Mouse (Mus musculus): ENCODE results near the gene Col15a1.

The Col15a1 gene

DNA sequence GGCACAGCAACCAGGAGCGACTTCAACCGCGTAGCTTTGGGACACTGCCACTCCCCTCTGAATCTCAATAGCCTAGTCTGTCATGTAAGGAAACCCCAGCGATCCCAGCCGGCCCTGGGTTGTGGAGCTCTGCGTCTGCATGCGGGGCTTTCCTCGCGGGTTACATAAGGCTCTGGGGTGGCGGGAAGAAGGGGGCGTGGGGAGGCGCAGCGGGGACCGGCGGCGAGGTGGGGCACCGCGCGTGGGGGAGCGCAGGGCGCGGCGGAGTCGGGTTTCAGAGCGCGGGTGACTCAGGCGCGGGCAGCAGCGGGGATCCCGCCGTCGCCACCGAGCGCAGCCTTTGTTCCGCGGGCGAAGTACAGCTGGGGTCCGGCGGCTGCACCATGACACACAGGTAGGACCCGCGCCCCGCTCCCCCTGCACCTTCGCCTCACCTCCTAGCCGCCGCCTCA lies at the start of gene Col15a1:
Gene Col15a1, plus strand, starts transcription at position 193 of the 452 bp plus-strand sequence.
- DNase-seq (ENCODE audit: low spot score in 2 of 2): no peak

DNA sequence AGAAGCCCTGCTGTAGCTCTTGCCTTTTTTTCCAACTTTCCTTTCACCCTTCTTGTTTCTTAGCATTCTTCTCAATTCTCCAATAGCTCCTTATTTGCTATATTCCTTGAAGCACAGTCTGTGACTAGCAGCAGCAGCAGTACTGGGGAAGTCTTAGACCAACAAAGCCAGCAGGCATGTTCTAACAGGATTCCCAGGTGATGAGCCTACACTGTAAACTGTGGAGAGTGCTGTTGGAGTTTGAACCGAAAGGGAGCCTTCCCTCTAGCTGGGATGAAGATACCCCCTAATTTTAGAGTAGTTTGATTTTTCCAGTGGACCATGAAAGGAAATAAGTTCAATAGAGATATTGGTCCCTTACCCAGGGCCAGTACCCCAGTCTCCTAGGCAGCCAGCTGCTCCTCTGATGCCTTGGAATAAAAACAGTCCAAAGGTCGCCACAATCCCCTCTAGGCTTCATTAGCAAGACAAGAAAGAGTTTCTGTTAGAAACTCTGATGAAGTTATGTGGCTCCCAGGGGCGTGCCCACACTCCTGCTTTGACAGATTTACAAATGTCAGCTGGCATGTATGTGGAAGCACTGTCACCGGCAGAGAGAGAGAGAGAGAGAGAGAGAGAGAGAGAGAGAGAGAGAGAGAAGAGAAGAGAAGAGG lies 46.7 kb upstream of the Col15a1 start:
- no peak for DNase-seq (ENCODE audit: low spot score in 2 of 2)

DNA sequence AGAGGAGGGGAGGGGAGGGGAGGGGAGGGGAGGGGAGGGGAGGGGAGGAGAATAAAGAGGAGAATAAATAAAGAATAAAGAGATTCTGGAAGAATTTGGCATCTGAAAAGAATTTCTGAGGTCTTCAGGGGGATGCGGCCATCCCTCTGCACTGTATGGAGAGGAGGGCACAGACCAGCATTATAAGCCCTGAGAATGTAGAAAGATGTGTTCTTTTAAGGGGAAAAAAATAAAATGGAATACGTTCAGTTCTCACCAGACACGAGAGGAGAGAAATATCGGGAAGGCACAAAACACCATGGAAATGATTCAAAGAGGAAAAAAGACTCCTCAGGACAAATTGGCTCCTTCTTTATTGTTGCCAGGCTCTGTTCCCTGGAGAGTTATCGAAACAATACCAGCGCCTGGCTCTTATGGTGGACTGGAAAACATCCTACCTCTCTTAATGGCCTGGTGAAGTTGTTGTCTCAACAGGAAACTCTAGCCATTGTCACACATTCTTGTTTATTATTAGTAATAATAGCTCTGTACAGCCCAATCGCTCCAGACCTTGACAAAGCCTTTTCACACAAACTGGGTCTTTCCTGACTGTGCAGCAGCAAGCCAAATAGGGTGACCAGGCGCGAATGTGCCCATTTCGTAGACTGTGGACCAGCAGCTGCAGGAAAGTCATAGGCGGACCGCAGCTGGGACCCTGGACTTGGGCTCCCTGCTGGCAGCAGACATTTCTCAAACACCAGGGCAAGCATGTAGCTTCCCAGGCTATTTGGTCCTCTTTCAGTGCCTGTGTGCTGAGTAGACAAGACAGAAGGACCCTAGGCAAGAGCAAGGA lies 46.0 kb upstream of the Col15a1 start:
- no peak for DNase-seq (ENCODE audit: low spot score in 2 of 2)

DNA sequence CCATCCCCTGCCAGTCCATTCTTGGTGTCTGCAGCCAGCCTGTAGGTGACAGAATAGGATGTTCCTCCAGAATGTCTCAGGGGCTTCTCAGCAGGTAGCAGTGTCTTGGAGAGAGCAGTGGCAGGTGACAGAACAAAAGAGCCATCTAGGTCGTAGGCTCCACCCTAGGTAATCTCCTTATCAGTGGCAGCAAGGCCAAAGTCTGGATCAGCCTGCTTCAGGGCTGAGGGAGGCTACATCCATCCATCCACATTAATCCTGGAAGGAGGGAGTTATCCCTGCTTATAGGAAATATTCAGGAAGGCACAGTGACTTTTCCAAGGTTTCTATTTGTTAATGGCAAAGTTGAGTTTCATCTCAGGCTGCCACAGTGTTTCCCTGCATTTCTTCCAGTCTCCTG lies 35.6 kb upstream of the Col15a1 start:
- DNase-seq (ENCODE audit: low spot score in 2 of 2): no peak

DNA sequence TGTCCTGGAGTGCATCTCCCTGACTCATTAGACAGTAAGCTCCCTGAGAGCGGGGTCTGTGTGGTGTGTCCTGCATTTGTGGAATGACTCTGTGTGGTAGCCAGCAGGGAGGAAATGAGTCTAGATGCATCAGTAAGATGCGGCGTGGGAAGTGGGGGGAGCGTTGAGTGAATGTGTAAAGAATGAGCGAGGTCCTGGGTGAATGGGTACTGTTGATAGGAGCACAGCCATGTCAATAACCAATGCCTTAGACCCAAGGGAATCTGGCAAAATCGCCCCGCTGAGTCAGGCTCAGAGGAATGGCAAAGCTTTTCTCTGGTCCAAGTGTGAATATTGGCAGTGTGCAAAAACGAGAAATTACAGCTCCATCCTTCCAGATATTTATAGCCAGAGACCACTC lies 30.9 kb upstream of the Col15a1 start:
- DNase-seq (ENCODE audit: low spot score in 2 of 2): no peak

DNA sequence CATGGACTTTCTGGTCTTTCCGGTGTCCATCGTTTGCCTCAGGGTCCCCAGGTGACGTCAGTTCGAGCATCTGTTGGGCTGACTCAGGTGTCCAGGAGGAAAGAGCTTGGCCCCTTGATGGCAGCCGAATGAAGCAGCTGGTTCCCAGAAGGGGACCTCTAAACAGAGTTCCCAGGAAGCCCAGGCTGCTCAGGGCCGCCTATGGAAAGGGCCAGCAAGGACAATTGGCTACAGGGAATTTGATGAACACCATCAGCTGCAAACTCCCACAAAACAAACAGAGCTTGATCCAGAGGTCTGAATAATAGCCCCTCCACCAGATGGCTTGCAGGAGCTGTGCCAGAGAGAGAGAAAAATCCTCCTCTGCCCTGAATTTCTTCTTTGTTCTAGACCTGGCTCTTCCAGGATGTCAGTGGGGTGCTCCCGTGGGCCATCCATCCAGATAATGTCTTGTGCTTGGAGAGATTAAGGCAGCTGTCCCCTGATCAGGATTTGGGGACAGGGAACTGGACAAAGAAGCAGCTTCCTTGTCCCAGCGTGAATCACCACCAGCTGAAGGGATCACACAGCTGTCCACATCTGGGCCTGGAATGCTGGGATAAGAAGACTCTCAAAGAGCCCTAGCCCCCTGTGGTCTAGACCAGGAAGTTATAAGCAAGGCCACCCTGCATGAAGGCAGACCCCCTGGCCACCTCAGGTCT lies 29.6 kb upstream of the Col15a1 start:
- DNase-seq (ENCODE audit: low spot score in 2 of 2): no peak

DNA sequence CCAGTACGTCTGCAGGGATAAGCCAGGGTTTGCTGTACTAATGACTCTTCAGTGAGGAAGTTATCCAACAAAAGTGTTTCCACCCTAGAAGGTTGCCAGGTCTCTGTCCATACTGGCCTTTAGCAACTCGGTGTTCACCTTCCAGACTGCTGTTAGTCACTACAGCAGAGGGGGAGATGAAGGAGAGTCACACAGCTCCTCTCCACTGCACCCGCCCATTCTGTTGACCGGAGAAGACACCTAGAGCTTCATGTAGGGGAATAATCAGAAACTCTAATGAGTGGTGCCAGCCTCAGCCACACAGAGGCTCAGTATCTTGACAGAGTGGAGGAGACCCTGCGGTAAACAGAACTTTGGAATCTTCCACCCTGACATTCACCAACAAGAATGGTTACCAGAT lies 28.4 kb upstream of the Col15a1 start:
- no peak for DNase-seq (ENCODE audit: low spot score in 2 of 2)

DNA sequence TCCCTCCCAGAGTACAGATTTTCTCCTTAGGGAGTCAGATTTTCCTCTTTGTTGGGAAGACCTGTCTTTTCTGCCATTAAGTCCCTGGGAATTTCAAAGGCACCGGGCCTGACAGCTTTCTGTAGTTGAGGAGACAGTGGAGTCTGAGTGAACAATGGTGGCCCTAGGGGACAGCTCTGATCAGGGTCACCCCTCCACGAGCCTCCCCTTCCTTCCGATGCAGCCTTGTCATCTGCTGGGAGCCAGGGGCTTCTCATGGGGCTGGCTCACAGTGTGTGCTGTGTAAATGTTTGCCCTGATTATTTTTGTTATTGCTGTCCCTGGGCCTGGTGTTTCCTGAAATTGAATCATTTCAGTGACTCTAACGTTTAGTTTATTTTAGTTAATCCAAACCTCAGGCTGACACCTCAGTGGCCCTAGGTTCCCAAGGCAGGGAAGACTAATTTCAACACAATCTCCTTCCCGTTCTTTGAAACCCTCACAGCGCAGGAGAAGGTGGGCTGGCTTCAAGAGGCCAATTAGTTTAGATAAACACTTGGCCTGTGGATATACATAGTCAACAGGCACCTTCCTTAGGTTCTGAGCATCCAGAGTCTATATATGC lies 23.8 kb upstream of the Col15a1 start:
- DNase-seq (ENCODE audit: low spot score in 2 of 2): no peak

DNA sequence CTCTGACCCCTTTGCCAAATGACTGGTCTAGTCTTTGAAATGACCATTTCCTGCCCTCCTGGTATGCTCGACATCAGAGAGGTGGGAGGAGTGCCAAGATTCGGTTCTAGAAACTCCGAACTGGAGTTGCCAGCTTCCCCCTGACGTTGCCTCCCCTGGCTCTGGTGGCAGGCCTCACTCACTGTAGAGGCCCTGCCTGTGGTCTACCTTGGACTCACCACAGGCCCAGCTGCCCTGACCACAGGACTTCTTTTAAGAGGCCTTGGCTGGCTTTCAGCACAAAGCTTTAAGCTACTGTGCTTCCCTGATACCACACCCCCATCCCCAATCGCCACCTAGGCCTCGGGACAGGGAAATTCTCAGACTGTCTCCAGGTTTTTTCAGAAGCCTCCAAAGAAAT lies 21.4 kb upstream of the Col15a1 start:
- no peak for DNase-seq (ENCODE audit: low spot score in 2 of 2)

DNA sequence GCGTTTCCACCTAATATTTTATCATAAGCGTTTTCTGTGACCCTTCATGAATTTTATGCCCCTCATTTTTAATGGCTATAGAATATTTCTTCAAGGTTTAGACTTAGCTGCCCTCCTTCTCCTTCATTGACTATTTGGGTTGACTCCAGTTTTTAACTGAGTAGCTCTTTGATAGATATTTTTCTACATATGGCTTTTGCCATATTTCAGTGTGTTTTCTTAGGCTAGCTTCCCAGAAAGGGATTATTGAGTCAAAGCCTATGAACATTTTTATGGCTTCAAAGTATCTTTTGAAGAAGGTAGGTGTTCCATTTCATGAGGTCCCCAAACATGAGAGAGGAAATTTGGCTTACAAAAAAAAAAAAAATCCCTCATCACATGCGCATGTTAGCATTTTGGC lies 11.8 kb upstream of the Col15a1 start:
- DNase-seq (ENCODE audit: low spot score in 2 of 2): no peak

DNA sequence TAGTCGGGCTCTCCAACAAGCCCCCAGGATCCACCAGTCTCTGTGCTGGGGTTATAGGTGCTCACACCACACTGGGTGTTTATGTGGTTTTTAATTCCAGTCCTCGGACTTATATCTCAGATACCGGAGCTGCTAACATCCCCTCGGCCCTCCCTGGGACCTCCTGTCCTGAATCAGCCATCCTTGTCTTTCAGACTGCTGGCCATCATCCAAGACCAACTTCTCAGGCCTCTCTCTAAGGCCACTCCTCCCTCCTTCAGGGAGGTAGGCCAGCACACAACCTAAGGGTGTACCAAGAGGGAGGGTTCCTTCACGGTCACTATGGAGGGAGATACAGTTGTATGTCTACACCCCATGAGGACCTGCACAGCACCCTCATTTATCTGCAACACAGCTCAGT lies 4.3 kb upstream of the Col15a1 start:
- no peak for DNase-seq (ENCODE audit: low spot score in 2 of 2)

DNA sequence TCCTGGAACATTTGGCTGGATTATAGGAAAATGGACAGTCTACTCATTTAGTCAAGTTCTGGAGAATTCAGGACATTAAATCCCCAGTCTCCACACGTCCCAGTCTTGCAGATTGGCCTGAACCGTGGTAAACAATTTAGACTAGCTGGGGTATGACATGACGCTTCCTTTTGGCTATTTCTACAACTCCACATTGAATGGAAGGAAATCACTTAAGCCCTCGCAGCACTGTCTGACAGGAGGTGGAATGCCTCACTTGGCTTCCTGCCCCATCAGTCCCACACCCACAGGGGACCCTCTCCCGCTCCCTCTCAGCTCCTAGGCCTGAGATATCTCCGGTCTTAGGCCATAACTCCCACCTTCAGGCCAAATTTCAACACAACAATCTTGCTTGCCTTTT lies 2.1 kb upstream of the Col15a1 start:
- no peak for DNase-seq (ENCODE audit: low spot score in 2 of 2)

DNA sequence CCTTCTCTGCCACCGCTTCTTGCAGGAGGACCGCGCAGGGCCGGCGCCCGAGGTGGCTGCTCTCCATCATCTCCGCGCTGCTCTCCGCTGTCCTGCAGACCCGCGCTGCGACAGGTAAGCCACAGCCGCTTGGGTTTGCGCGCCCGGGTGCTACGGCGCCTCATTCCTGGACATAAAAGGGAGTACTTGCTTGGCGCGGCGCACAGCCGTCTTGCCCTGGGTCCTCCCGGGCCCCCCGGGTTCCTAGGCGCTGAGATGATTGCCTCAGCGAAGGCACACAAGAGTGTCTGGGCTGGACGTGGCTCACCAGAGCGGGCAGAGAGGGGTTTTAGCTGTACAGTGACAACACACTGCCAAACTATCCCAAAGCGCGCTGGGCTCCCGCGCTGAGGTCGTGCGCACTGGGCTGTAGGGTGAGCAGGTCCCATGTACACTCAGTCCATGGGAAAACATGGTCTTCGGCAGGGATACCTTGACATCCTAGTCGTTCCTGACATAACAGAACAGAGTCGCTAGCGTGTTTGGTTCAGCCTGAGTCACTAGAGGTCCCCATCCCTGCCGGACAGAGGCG lies 545 bp downstream of the Col15a1 start:
- DNase-seq (ENCODE audit: low spot score in 2 of 2): no peak

DNA sequence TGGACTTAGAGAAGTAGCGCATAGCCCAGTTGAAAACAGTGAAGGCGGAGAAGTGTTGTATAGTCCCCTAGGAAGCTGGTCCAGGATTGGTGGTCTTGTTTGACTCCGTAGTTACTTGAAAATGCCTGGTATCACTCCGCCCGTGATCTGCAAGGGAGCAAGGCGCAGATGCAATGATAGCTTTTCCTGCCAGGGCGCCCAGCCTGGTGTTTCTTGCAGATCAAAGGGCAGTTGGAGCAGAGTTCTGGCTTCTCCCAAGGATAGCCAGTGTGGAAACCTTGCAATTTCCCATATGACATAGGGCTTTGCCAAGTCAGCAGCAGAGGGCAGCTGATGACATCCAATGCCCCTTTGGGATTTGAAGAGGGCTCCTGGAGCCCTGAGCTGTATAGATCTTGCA lies 1.5 kb downstream of the Col15a1 start:
- no peak for DNase-seq (ENCODE audit: low spot score in 2 of 2)

DNA sequence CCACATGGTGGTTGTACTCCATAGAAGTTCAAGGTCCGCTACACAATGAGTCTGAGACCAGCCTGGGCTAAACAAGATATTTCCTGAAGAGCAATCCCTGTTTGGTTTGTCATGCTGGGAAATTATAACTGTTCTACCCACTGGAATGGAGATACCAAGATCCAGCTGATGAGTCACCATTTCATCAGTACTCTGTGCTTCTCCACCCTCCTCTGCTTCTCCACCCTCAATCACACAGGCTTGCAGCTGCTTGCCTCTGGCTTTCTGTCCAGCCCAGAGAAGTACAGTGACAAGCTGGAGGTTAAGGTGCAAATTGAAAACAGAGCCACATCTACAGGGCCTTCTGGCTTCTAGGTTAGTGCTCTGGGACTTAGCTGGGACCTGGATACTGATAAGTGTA lies 10.9 kb downstream of the Col15a1 start:
- no peak for DNase-seq (ENCODE audit: low spot score in 2 of 2)

DNA sequence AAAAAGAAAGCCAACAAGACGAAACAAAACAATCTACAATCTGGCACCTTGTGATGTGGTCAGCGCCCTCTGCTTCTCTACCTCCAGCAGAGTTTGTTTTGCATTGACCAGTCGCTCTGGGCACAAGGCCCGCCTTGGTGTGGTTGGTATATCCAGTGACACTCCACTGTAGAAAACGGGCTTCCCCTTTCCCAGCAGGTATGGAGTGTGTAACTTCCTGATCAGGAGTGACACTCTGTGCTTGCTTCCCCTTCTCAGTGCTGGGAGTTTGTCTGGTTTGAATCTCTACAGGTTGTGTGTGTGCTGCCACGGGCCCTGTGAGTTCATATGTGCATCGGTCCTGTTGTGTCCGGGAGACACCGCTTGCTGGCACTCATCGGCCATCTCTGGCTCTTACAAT lies 11.4 kb downstream of the Col15a1 start:
- no peak for DNase-seq (ENCODE audit: low spot score in 2 of 2)

DNA sequence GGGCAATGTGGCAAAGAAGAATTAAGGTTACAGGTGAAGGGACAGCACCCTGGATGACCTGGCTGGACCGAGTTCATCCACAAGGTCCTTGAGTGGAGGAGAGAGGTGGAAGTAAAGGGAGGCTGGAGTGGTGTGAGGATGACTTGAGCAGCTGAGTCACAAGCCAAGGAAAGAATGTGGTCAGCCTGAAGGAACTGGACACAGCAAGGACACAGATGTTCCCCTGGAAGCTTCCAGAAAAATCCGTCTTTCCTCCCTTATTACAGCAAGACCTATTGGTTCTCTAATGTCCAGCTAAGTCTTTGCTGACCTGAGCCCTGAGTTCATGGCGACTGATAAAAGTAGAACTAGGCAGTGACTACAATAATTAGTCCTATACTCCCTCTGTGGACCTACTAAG lies 12.6 kb downstream of the Col15a1 start:
- DNase-seq (ENCODE audit: low spot score in 2 of 2): no peak

DNA sequence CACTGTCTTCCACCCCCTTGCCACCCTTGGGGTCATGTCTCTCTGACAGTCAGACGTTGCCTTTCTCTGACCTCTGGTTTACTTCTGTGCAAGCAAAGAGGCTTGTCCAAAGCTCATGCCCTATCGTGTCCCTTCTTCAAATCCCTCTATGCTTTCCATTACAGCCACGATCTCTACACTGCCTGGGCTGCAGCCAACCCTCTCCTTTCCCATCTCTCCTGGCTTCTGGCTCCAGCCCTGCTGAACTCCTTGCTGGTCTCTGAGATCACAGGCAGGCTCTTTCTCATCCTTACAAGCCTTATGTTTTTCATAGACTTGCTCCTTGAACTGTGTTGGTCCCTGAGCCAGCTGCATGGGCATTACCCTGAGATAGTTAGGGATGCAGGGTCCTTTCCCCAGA lies 14.2 kb downstream of the Col15a1 start:
- DNase-seq (ENCODE audit: low spot score in 2 of 2): no peak

DNA sequence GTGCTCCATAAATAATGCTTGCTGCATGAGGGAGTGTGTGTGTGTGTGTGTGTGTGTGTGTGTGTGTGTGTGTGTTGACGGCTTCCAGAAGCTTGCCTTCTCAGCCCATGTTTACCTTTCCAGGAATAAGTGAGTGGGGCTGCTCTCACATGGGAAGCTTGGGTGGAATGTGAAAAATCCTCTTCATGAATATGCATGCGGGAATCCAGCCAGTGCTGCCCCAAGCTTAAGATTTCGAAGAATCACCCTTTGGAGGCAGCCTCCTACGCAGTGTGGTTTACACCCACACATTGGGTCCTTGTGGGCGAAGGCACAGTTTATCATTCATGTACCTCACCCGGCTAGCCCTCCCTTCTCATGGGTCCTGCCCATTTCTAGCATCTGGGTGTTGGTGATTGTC lies 18.0 kb downstream of the Col15a1 start:
- no peak for DNase-seq (ENCODE audit: low spot score in 2 of 2)

DNA sequence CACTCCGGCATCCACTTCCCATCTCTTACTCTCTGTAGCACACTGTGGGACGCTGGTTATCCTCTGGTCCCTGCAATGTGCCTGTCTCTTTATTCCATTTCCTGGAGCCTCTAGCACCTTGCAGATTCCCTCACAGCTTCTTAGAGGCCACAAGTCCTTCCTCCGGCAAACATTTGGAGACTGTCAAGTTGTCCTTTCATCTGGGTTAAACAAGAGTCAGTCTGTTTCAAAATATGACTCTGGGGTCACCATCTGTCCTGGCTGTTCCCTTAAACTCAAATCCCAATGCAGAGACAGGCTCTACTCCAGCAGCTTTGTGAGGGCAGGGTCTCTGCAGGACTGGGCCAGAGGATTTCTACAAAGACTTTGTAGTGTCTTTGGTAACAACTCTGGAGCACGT lies 19.1 kb downstream of the Col15a1 start:
- no peak for DNase-seq (ENCODE audit: low spot score in 2 of 2)

DNA sequence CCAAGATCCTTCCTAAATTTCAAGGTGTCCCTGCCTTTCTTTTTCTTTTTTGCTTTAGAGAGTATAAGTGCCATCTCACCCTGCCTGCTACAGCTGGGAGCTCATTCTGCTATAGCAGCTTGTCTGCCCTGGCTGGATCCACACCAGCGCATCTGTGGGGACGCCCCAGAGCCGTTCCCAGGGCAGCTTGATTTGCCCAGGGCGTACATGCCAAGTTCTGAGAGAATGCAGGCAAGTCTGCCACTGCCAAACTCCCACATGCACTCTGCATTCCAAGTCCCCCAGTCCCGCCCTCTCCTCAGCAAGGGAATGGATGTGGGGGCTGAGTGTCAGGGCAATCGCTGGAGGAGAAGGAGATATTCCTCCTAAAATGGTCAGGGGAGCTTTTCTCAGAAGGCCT lies 19.8 kb downstream of the Col15a1 start:
- DNase-seq (ENCODE audit: low spot score in 2 of 2): no peak

DNA sequence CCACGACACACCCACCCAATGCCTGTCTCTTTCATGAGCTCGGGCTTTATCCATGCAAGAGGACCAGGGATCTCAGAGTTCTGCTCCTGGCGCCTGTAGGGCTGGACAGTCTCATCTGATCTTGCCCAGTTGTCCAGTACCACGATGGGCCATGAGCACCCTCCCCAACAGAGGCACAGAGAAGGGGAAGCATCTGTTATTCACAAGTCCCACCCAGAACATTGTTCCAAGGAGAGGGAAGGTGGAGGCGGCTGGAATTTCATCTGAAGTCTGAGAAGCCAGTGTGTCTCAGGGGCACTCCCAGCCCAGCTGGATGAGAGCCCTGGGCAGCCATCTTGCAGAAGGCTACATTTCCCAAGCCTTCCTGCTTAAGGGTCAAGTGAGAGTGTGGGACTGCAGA lies 21.0 kb downstream of the Col15a1 start:
- no peak for DNase-seq (ENCODE audit: low spot score in 2 of 2)

All from thymus, postnatal 10 days (tissue).